Mouse (Mus musculus) bone marrow, adult 2 months (tissue): Measurements from ENCODE around the gene Impdh1. TPM values are rescaled to one million over a fixed set of nuclear protein-coding genes. Genes with fewer than 3 reads are reported as not detected.
"Not testable (repeated sequence)": the region's sequence is repeated elsewhere in the genome, so short reads cannot be mapped to it uniquely, and the experiment has no call there.

ENCODE experiments used
- H3K27ac ChIP-seq: fragments of 200-500 bp; 2 replicates; pipeline ENCODE4 v1.5.1; 2012; ENCODE audit warnings: low read depth, mild to moderate bottlenecking, control low read depth, inconsistent platforms, low read length; ENCODE audit not compliant: control insufficient read depth, poor library complexity, insufficient read depth
- H3K4me1 ChIP-seq: fragments of 200-500 bp; 2 replicates; pipeline ENCODE4 v1.6.1; 2011; ENCODE audit warnings: low read length; ENCODE audit not compliant: control insufficient read depth, insufficient read depth
- H3K4me3 ChIP-seq: fragments of 200-500 bp; replicated peaks from 2 replicates; pipeline ENCODE3; 2011; ENCODE audit warnings: mild to moderate bottlenecking, low read depth, low read length, control low read depth; ENCODE audit not compliant: control insufficient read depth
- CTCF ChIP-seq: fragments of 200-500 bp; IDR thresholded peaks from 2 replicates; pipeline ENCODE4 v1.5.1; 2011; ENCODE audit warnings: low read length, control low read depth; ENCODE audit not compliant: control insufficient read depth, insufficient read depth
- POLR2A ChIP-seq: fragments of 200-500 bp; IDR thresholded peaks from 2 replicates; pipeline ENCODE4 v1.6.1; 2011; ENCODE audit warnings: low read depth, mild to moderate bottlenecking, control low read depth, low read length, borderline replicate concordance; ENCODE audit not compliant: control insufficient read depth
- WGBS: fragments of 180-500 bp; shearing (Covaris S2); methylation state at CpG from one replicate; pipeline ENCODE4 v1.1.7; 2018; 5-methylcytosine and 5-hydroxymethylcytosine counted together
- polyA plus RNA-seq: library from polyadenylated mRNA; stranded (reverse); fragments of >200 nt; gene quantifications from 2 replicates; pipeline ENCODE4 v1.2.4, GENCODE M21; 2011; ENCODE audit warnings: low replicate concordance; ENCODE audit not compliant: missing spikeins, insufficient read depth, insufficient read length

Impdh1 gene
- polyA plus RNA-seq, 1 experiment = 29.9 TPM

DNA sequence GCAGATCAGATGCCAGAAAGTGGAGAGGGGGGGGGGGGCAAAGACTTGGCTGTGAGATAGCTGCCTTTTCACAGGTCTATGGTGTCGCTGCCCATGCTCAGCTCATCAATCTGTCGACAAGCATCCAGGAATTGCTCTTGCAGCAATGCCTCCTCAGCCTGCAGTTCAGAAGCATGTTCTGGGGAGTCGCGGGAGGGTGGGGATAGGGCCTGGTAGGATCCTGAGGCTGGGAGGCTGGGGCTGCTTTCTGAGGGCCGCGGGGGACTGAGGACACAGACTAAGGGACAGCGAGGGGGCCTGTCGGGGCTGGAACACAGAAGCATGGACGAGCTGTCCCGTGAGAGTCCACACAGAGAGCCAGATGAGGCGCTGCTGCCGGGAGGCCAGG lies 46.5 kb downstream of the Impdh1 start:
- Histone ChIP-seq H3K4me3 (no peak overlapping the region), H3K4me1 (no peaks in the 10 kb centered on the region), H3K27ac (no peak overlapping the region; the same call in 1 of the 2 replicates)
- no peak for TF ChIP-seq POLR2A
- TF ChIP-seq CTCF = no peak
- WGBS = 15% methylated on average over 12 of the region's 12 CpGs

DNA sequence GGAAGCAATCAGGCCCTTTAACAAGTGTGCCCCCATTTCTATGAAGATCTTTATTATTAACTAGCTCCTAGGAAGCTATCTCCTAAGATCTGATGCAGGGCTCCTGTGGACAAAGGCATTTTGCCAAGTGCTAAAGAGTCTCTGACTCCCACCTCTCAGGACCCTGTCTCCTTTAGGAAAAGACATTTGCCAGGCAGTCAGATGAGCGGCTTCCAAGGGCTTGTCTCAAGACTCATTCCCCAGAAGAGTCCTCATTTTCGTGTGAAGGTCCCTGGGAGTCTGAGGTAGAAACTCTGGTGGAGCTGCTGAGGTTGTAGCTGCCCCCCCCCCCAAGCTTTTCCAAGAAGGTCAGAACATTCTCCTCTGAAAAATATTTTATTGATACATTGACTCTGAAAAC lies 47.3 kb downstream of the Impdh1 start:
- TF ChIP-seq POLR2A (no peak), CTCF (no peak)
- Histone ChIP-seq H3K4me3 (no peak overlapping the region), H3K4me1 (no peaks in the 10 kb centered on the region; the same call in 1 of the 2 replicates), H3K27ac (no peak overlapping the region)
- 37% methylated on average over 2 of the region's 2 CpGs for WGBS

DNA sequence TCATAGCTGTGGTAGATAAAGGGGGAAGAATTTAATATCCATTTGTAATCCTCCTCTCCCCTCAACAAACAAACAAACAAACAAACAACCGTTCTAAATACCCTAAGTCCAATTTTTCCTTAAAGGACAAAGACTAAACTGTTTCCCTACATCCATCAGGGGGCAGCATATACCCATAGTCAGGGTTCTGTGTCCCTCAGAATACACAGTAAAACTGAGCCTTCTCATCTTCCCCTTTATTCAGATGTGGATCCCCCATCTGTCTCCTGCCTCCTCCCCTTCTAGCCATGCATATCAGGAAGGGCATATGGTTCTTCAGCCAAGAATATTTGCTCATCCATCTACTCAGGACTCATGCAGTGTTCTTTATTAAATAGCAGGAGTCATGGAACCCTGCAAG lies 50.0 kb downstream of the Impdh1 start:
- Histone ChIP-seq H3K4me1 (no peaks in the 10 kb centered on the region; the same call in 1 of the 2 replicates), H3K4me3 (no peak overlapping the region), H3K27ac (no peak overlapping the region)
- TF ChIP-seq POLR2A (no peak), CTCF (no peak)
- 0% methylated on average over 1 of the region's 1 CpGs for WGBS

DNA sequence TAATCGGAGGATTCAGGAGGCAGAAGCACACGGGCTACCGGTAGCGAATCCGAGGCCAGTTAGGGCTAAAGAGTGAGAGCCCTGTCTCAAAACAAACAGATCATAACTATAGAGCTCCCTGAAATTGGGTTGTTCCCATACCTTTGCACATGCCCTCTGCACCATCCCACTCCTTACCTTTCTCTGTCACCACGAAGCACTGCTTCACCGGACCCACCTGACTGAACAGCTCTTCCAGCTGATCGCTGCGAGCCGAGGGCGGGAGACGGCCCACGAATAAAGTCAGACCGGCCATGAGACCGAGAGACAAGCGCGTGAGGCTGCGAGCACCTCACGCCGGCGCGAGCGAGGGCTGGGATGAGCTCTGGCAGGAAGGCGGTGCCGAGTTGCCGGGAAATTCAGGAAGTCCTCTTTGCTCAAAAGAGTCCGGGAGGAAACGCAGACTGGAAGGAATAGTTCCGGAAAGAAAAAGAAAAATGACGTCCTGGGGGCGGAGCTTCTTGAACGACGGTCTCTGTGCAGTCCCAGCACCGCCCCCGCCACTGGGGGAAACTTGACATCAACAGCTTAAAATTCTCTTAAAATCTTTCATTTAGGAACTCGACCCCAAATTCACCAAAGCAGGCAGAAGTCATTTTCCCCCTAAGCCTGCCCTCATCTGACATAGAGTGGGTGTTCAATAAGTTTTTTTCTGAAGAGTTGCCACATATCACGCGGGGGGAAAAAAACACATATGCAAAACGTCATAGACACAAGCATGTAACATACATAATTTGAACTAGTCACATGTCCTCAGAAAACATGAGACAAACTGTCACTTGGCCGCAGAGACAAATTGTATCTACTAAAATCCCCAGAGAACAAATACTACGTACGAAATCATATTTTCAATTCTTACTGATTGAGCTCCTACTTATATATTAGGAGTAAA lies 51.6 kb downstream of the Impdh1 start, which contains the start of gene Rbm28:
Gene Rbm28 (minus strand): TSS at position 693 of the 931 bp plus-strand sequence.
- Histone ChIP-seq H3K4me3 (peak within 1 kb of the TSS; percentile 97), H3K27ac (no peak within 1 kb of the TSS), H3K4me1 (no peaks in the 10 kb centered on the region; the same call in 1 of the 2 replicates)
- TF ChIP-seq POLR2A = peak; percentile 65; the same call in 1 of the 2 replicates
- no peak for TF ChIP-seq CTCF
- 6% methylated on average over 42 of the region's 42 CpGs for WGBS

DNA sequence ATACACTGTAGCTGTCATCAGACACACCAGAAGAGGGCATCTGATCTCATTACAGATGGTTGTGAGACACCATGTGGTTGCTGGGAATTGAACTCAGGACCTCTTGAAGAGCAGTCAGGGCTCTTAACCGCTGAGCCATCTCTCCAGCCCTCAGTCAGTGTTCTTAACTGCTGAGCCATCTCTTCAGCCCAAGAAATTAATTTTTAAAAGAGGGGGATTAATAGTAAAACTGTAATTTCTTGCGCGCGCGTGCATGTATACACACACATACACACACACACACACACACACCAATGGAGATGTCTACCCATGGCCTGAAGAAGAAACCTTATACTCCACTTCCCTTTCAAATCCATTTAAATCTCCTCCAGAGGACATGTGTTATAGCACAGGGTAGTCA lies 54.9 kb downstream of the Impdh1 start:
- not testable (repeated sequence) for H3K27ac ChIP-seq, H3K4me1 ChIP-seq, H3K4me3 ChIP-seq
- WGBS = 96% methylated on average over 5 of the region's 5 CpGs

DNA sequence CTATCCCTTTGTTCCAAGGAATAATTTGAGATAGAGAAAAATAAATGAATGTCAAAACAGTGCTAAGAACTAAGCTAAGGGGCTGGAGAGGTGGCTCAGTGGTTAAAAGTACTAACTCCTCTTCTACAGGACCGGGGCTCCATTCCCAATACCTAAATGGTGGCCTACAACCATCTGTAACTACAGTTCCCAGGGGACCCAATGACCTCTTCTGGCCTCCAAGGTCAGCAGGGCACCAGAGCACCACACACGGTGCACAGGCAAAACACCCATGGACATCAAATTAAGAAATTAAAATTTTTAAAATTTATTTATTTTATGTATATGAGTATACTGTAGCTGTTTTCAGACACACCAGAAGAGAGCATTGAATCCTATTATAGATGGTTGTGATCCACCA lies 55.4 kb downstream of the Impdh1 start:
- no peak for TF ChIP-seq POLR2A
- TF ChIP-seq CTCF = no peak
- 82% methylated on average over 2 of the region's 2 CpGs for WGBS
- no peaks in the 10 kb centered on the region; the same call in 1 of the 2 replicates for H3K4me1 ChIP-seq
- no peak overlapping the region for H3K27ac ChIP-seq
- no peak overlapping the region for H3K4me3 ChIP-seq

DNA sequence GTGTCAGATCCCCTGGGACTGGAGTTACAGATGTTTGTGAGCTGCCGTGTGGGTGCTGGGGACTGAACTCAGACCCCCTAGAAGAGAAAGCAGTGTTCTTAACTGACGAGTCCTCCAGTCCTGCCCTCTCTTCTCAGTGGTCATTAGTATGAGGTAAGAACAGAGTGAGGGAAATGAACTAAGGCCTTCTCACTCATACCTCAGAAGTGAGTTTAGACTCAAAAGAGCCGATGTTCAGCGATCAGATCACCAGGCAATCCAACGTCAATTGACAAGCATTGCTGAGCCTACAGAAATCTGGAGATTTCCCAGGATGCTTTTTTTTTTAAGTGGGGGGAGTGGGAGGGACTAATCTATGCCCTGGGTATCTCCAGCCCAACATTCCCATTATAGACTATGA lies 59.8 kb downstream of the Impdh1 start:
- WGBS = 88% methylated on average over 5 of the region's 5 CpGs
- TF ChIP-seq POLR2A (no peak), CTCF (no peak)
- Histone ChIP-seq H3K27ac (no peak overlapping the region), H3K4me3 (no peak overlapping the region), H3K4me1 (no peaks in the 10 kb centered on the region)

Other genes starting within 250 kb of the Impdh1 start
- gene Lep, start 156.1 kb downstream of the Impdh1 start, polyA plus RNA-seq = not detected in 2 replicates
- 12.3 and 21.5 TPM in 2 replicates for gene Rbm28, start 51.4 kb downstream of the Impdh1 start, polyA plus RNA-seq
- gene Prrt4, start 36.8 kb downstream of the Impdh1 start, polyA plus RNA-seq = not detected in 2 replicates
- gene Hilpda, start 56.1 kb upstream of the Impdh1 start, polyA plus RNA-seq = 2.7 and 12.5 TPM in 2 replicates
- not detected in 2 replicates for gene Fam71f2, start 63.2 kb upstream of the Impdh1 start, polyA plus RNA-seq
- gene Fam71f1, start 102.8 kb upstream of the Impdh1 start, polyA plus RNA-seq = not detected in 2 replicates
- 18.1 and 57.8 TPM in 2 replicates for gene Calu, start 131.7 kb upstream of the Impdh1 start, polyA plus RNA-seq
- not detected in 2 replicates for gene Opn1sw, start 172.1 kb upstream of the Impdh1 start, polyA plus RNA-seq
- gene Ccdc136, start 179.9 kb upstream of the Impdh1 start, polyA plus RNA-seq = 4.1 TPM in 1 of 2 replicates, not detected in the other
- 0.40 TPM in 1 of 2 replicates, not detected in the other for gene Flnc, start 216.9 kb upstream of the Impdh1 start, polyA plus RNA-seq